Mouse (Mus musculus): ENCODE data around the gene Cars.
A peak's percentile ranks its signal among the peaks of the same experiment; 100 is the strongest.

The Cars gene

GRCm38 (mm10) chr7:143510593-143511334 is 89.1 kb downstream of the Cars start:
- DNase-seq = peak; percentile 54 to 67

- peak; percentile 54 to 59 for DNase-seq
These were observed 90.3 kb downstream of the Cars start for GRCm38 (mm10) chr7:143509566-143509965.

Measured in kidney, adult 8-10 months (tissue).